Mouse (Mus musculus) kidney, postnatal 0 days (tissue): ENCODE data around the gene D11Wsu47e. TPM values are rescaled to one million over a fixed set of nuclear protein-coding genes. Genes with fewer than 3 reads are reported as not detected.

Experiments
- ATAC-seq: fragments of 200-750 bp; cut with Nextera tagmentation; replicated peaks from 2 replicates; pipeline ENCODE4 v1.8.0; 2017; ENCODE audit warnings: low read depth, moderate number of reproducible peaks, moderate TSS enrichment, moderate library complexity; ENCODE audit not compliant: low FRiP score
- DNase-seq: peaks from one replicate; pipeline ENCODE4 v3.0.0-alpha.2; 2016; ENCODE audit warnings: low spot score
- H3K27ac ChIP-seq: fragments of 300-500 bp; sonication (generic); 2 replicates; pipeline ENCODE4 v1.5.1; 2014; ENCODE audit warnings: mild to moderate bottlenecking
- H3K27me3 ChIP-seq: fragments of 300-500 bp; sonication (generic); 2 replicates; pipeline ENCODE4 v1.6.1; 2014; ENCODE audit warnings: low read length, mixed read lengths; ENCODE audit not compliant: insufficient read depth
- H3K36me3 ChIP-seq: fragments of 300-500 bp; sonication (generic); 2 replicates; pipeline ENCODE4 v1.6.1; 2014; ENCODE audit warnings: low read length, mixed read lengths; ENCODE audit not compliant: insufficient read depth
- H3K4me1 ChIP-seq: fragments of 300-500 bp; sonication (generic); replicated peaks from 2 replicates; pipeline ENCODE4 v1.6.1; 2014; ENCODE audit warnings: antibody characterized with exemption, low read length, mixed read lengths; ENCODE audit not compliant: insufficient read depth
- H3K4me2 ChIP-seq: fragments of 300-500 bp; sonication (generic); 2 replicates; pipeline ENCODE4 v1.6.1; 2014; ENCODE audit warnings: mild to moderate bottlenecking, low read length, moderate library complexity, mixed read lengths
- H3K4me3 ChIP-seq: fragments of 300-500 bp; sonication (generic); replicated peaks from 2 replicates; pipeline ENCODE4 v1.5.1; 2014; ENCODE audit warnings: low read depth, low read length
- H3K9ac ChIP-seq: fragments of 300-500 bp; sonication (generic); 2 replicates; pipeline ENCODE4 v1.6.1; 2014; ENCODE audit warnings: low read depth, low read length
- H3K9me3 ChIP-seq: fragments of 300-500 bp; sonication (generic); replicated peaks from 2 replicates; pipeline ENCODE4 v1.6.1; 2016; ENCODE audit warnings: low read length, inconsistent platforms, mixed read lengths
- CTCF ChIP-seq: IDR thresholded peaks from 2 replicates; pipeline ENCODE4 v1.5.1; 2016; ENCODE audit warnings: antibody characterized with exemption, low read depth, mild to moderate bottlenecking, moderate library complexity
- WGBS: fragments of 180-500 bp; shearing (Covaris S2); extraction: QIAGEN DNeasy Blood & Tissue Kit; methylation state at CpG from one replicate; pipeline ENCODE4 v1.1.7; 2014; 5-methylcytosine and 5-hydroxymethylcytosine counted together
- polyA plus RNA-seq: library from polyadenylated mRNA; unstranded; fragments of >200 nt; fragmentation: Nextera tagmentation; extraction: Ambion mirVana; gene quantifications from 2 replicates; pipeline ENCODE4 v1.2.1, GENCODE M21; 2015

Gene D11Wsu47e
- polyA plus RNA-seq, 1 experiment from 2014 or later, result 18.8 TPM

- DNase-seq, result no peak
- H3K4me3 ChIP-seq, result no peak overlapping the region
- no peak overlapping the region for H3K9ac ChIP-seq
- H3K4me1 ChIP-seq, result peaks cover 13% of the 10 kb centered on the region; the same call in 1 of the 2 replicates
- H3K36me3 ChIP-seq, result no peaks in the 10 kb centered on the region
- no peak overlapping the region for H3K27ac ChIP-seq
- no peak for TF ChIP-seq CTCF
- no peaks in the 10 kb centered on the region for H3K9me3 ChIP-seq
- WGBS, result 78% methylated on average over 15 of the region's 15 CpGs
- no peak for ATAC-seq
- no peak overlapping the region for H3K4me2 ChIP-seq
- no peaks in the 10 kb centered on the region for H3K27me3 ChIP-seq
These were observed 21.9 kb downstream of the D11Wsu47e start for GRCm38 (mm10) chr11:113705966-113706652.

GRCm38 (mm10) chr11:113708629-113709213, 24.5 kb downstream of the D11Wsu47e start:
- no peak for TF ChIP-seq CTCF
- Histone ChIP-seq H3K27ac (no peak overlapping the region), H3K36me3 (no peaks in the 10 kb centered on the region), H3K9ac (0 out of 2 replicates have a peak overlapping the region, but pooled peaks have one; percentile 4), H3K4me2 (no peak overlapping the region), H3K4me1 (peaks cover 13% of the 10 kb centered on the region; the same call in 1 of the 2 replicates), H3K9me3 (no peaks in the 10 kb centered on the region), H3K4me3 (no peak overlapping the region), H3K27me3 (no peaks in the 10 kb centered on the region)
- no peak for DNase-seq
- whole genome bisulfite sequencing, result 59% methylated on average over 19 of the region's 19 CpGs
- no peak for ATAC-seq

- 34% methylated on average over 15 of the region's 15 CpGs for WGBS
- H3K4me3 ChIP-seq, result no peak overlapping the region
- ATAC-seq (no peak), DNase-seq (no peak)
- H3K9ac ChIP-seq, result 0 out of 2 replicates have a peak overlapping the region, but pooled peaks have one; percentile 4
- H3K4me2 ChIP-seq, result no peak overlapping the region
- no peak for TF ChIP-seq CTCF
- no peaks in the 10 kb centered on the region for H3K9me3 ChIP-seq
- H3K27me3 ChIP-seq, result no peaks in the 10 kb centered on the region
- H3K27ac ChIP-seq, result no peak overlapping the region
- H3K4me1 ChIP-seq, result peaks cover 13% of the 10 kb centered on the region; the same call in 1 of the 2 replicates
- no peaks in the 10 kb centered on the region for H3K36me3 ChIP-seq
These were observed 25.1 kb downstream of the D11Wsu47e start for GRCm38 (mm10) chr11:113709272-113709671.

GRCm38 (mm10) chr11:113709731-113710256, 25.6 kb downstream of the D11Wsu47e start, which contains the start of gene Cpsf4l:
TSS of gene Cpsf4l (minus strand) at chr11:113710017.
- Histone ChIP-seq H3K9ac (peak within 1 kb of the TSS; percentile 46; the same call in 1 of the 2 replicates), H3K4me3 (no peak within 1 kb of the TSS), H3K36me3 (no peaks in the 10 kb centered on the region), H3K27ac (peak within 1 kb of the TSS; percentile 85), H3K4me1 (peaks cover 13% of the 10 kb centered on the region; the same call in 1 of the 2 replicates), H3K27me3 (no peaks in the 10 kb centered on the region), H3K9me3 (no peaks in the 10 kb centered on the region), H3K4me2 (peak within 1 kb of the TSS; percentile 23; the same call in 1 of the 2 replicates)
- ATAC-seq (no peak; the same call in 1 of the 2 replicates), DNase-seq (no peak)
- no peak for TF ChIP-seq CTCF
- WGBS, result 13% methylated on average over 11 of the region's 11 CpGs

GRCm38 (mm10) chr11:113710257-113710777, 26.1 kb downstream of the D11Wsu47e start:
- Histone ChIP-seq H3K4me1 (peaks cover 13% of the 10 kb centered on the region; the same call in 1 of the 2 replicates), H3K4me3 (no peak overlapping the region), H3K9ac (peak overlapping the region; percentile 46; the same call in 1 of the 2 replicates), H3K27ac (peak overlapping the region; percentile 85), H3K36me3 (no peaks in the 10 kb centered on the region), H3K4me2 (peak overlapping the region; percentile 23; the same call in 1 of the 2 replicates), H3K27me3 (no peaks in the 10 kb centered on the region), H3K9me3 (no peaks in the 10 kb centered on the region)
- WGBS, result 11% methylated on average over 10 of the region's 10 CpGs
- ATAC-seq, result no peak; the same call in 1 of the 2 replicates
- peak; percentile 65 for DNase-seq
- TF ChIP-seq CTCF, result no peak

GRCm38 (mm10) chr11:113711061-113711460, 26.8 kb downstream of the D11Wsu47e start:
- TF ChIP-seq CTCF, result no peak
- DNase-seq (no peak), ATAC-seq (no peak)
- no peaks in the 10 kb centered on the region for H3K36me3 ChIP-seq
- no peaks in the 10 kb centered on the region for H3K27me3 ChIP-seq
- H3K9ac ChIP-seq, result no peak overlapping the region
- 80% methylated on average over 1 of the region's 1 CpGs for WGBS
- H3K4me2 ChIP-seq, result no peak overlapping the region
- H3K4me1 ChIP-seq, result peaks cover 13% of the 10 kb centered on the region; the same call in 1 of the 2 replicates
- no peaks in the 10 kb centered on the region for H3K9me3 ChIP-seq
- H3K4me3 ChIP-seq, result no peak overlapping the region
- no peak overlapping the region for H3K27ac ChIP-seq
